Mouse (Mus musculus): ENCODE results near the gene Lamb1.

- no peak for TF ChIP-seq POLR2A (IDR thresholded peaks at IDR 0.05; ENCODE audit: insufficient read depth, low read length)
- TF ChIP-seq CTCF (IDR thresholded peaks at IDR 0.05; ENCODE audit: low read depth, low read length): no peak
These were observed 50.9 kb downstream of the Lamb1 start for GRCm38 (mm10) chr12:31315961-31316360.
